Mouse (Mus musculus): ENCODE measurements around the gene Rbfox1. TPM values are rescaled to one million over a fixed set of nuclear protein-coding genes. Genes with fewer than 3 reads are reported as not detected.

The Rbfox1 gene
- total and polyA plus RNA-seq, 3 experiments, result not detected

- H3K27me3 ChIP-seq (ENCODE audit: insufficient read depth, low read length), result no peaks in the 10 kb centered on the region
- no peak overlapping the region for H3K4me3 ChIP-seq (ENCODE audit: low read depth, low read length)
- peaks cover 12% of the 10 kb centered on the region for H3K9me3 ChIP-seq (replicated peaks)
- DNase-seq (ENCODE audit: low spot score) (no peak), ATAC-seq (ENCODE audit: extremely low read depth, insufficient number of reproducible peaks, low FRiP score, poor library complexity, severe bottlenecking) (no peak)
- H3K4me1 ChIP-seq (ENCODE audit: insufficient read depth, low read depth, low read length), result no peaks in the 10 kb centered on the region
- no peaks in the 10 kb centered on the region for H3K36me3 ChIP-seq (replicated peaks)
- no peak for TF ChIP-seq TAL1 (conservative IDR thresholded peaks at IDR 0.05; ENCODE audit: low read depth, low read length)
- no peak for TF ChIP-seq POLR2AphosphoS5 (IDR thresholded peaks at IDR 0.05; ENCODE audit: insufficient replicate concordance, low read depth, low read length)
- no peak for TF ChIP-seq GATA2 (IDR thresholded peaks at IDR 0.05; ENCODE audit: borderline replicate concordance, low read depth, low read length)
Observed at GRCm38 (mm10) chr16:5957418-5957817, 72.3 kb downstream of the Rbfox1 start.

- Histone ChIP-seq H3K27me3 (ENCODE audit: insufficient read depth, low read length) (no peaks in the 10 kb centered on the region), H3K4me1 (ENCODE audit: insufficient read depth, low read depth, low read length) (no peaks in the 10 kb centered on the region), H3K4me3 (ENCODE audit: low read depth, low read length) (no peak overlapping the region), H3K9me3 (replicated peaks) (peaks cover 9% of the 10 kb centered on the region; the same call in 1 of the 2 replicates), H3K36me3 (replicated peaks) (no peaks in the 10 kb centered on the region)
- ATAC-seq (ENCODE audit: extremely low read depth, insufficient number of reproducible peaks, low FRiP score, poor library complexity, severe bottlenecking) (no peak), DNase-seq (ENCODE audit: low spot score) (no peak)
- TF ChIP-seq CTCF (IDR thresholded peaks at IDR 0.05; ENCODE audit: low read depth, low read length) (no peak), GATA1 (IDR thresholded peaks at IDR 0.05; ENCODE audit: borderline replicate concordance, low read length) (no peak), POLR2AphosphoS5 (IDR thresholded peaks at IDR 0.05; ENCODE audit: insufficient replicate concordance, low read depth, low read length) (no peak), GATA2 (IDR thresholded peaks at IDR 0.05; ENCODE audit: borderline replicate concordance, low read depth, low read length) (no peak), TAL1 (conservative IDR thresholded peaks at IDR 0.05; ENCODE audit: low read depth, low read length) (no peak)
Observed at GRCm38 (mm10) chr16:5961786-5962185, 76.6 kb downstream of the Rbfox1 start.

DNA sequence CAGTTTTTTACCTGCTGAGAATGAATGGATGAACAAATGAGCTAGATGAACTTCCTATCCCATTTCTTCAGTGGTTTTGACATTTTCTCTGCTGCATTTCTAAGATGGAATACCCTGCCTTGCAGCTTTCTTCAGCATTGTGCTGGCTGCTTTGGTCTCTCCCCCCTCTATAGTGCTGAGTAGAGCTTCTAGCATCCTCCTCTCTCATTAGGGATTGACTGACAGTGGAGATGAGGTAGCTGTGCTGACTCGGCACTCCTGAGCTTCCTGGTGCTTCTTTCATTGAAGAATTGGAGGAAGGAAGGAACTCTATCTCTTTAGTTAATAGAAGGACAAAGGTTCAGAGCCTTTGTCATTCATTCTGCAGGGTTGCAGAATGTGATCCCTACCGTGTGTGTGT, 89.0 kb downstream of the Rbfox1 start:
- H3K4me3 ChIP-seq (ENCODE audit: low read depth, low read length), result no peak overlapping the region
- H3K36me3 ChIP-seq (replicated peaks), result no peaks in the 10 kb centered on the region
- H3K4me1 ChIP-seq (ENCODE audit: insufficient read depth, low read depth, low read length), result no peaks in the 10 kb centered on the region
- no peaks in the 10 kb centered on the region; the same call in 1 of the 2 replicates for H3K9me3 ChIP-seq (replicated peaks)
- DNase-seq (ENCODE audit: low spot score) (no peak), ATAC-seq (ENCODE audit: extremely low read depth, insufficient number of reproducible peaks, low FRiP score, poor library complexity, severe bottlenecking) (no peak)
- TF ChIP-seq GATA2 (IDR thresholded peaks at IDR 0.05; ENCODE audit: borderline replicate concordance, low read depth, low read length), result no peak
- no peak for TF ChIP-seq TAL1 (conservative IDR thresholded peaks at IDR 0.05; ENCODE audit: low read depth, low read length)
- TF ChIP-seq CTCF (IDR thresholded peaks at IDR 0.05; ENCODE audit: low read depth, low read length), result no peak
- no peak for TF ChIP-seq GATA1 (IDR thresholded peaks at IDR 0.05; ENCODE audit: borderline replicate concordance, low read length)
- no peak for TF ChIP-seq POLR2AphosphoS5 (IDR thresholded peaks at IDR 0.05; ENCODE audit: insufficient replicate concordance, low read depth, low read length)
- H3K27me3 ChIP-seq (ENCODE audit: insufficient read depth, low read length), result no peaks in the 10 kb centered on the region

- Histone ChIP-seq H3K36me3 (replicated peaks) (no peaks in the 10 kb centered on the region), H3K4me1 (ENCODE audit: insufficient read depth, low read depth, low read length) (no peaks in the 10 kb centered on the region), H3K4me3 (ENCODE audit: low read depth, low read length) (no peak overlapping the region), H3K27me3 (ENCODE audit: insufficient read depth, low read length) (no peaks in the 10 kb centered on the region), H3K9me3 (replicated peaks) (peaks cover 9% of the 10 kb centered on the region)
- DNase-seq (ENCODE audit: low spot score) (no peak), ATAC-seq (ENCODE audit: extremely low read depth, insufficient number of reproducible peaks, low FRiP score, poor library complexity, severe bottlenecking) (no peak)
- no peak for TF ChIP-seq TAL1 (conservative IDR thresholded peaks at IDR 0.05; ENCODE audit: low read depth, low read length)
- TF ChIP-seq GATA1 (IDR thresholded peaks at IDR 0.05; ENCODE audit: borderline replicate concordance, low read length), result no peak
- no peak for TF ChIP-seq CTCF (IDR thresholded peaks at IDR 0.05; ENCODE audit: low read depth, low read length)
- no peak for TF ChIP-seq POLR2AphosphoS5 (IDR thresholded peaks at IDR 0.05; ENCODE audit: insufficient replicate concordance, low read depth, low read length)
- no peak for TF ChIP-seq GATA2 (IDR thresholded peaks at IDR 0.05; ENCODE audit: borderline replicate concordance, low read depth, low read length)
Observed at GRCm38 (mm10) chr16:5992045-5993011, 107.2 kb downstream of the Rbfox1 start.

- DNase-seq (ENCODE audit: low spot score) (no peak), ATAC-seq (ENCODE audit: extremely low read depth, insufficient number of reproducible peaks, low FRiP score, poor library complexity, severe bottlenecking) (no peak)
- TF ChIP-seq CTCF (IDR thresholded peaks at IDR 0.05; ENCODE audit: low read depth, low read length), result no peak
- no peak for TF ChIP-seq TAL1 (conservative IDR thresholded peaks at IDR 0.05; ENCODE audit: low read depth, low read length)
- no peak for TF ChIP-seq GATA2 (IDR thresholded peaks at IDR 0.05; ENCODE audit: borderline replicate concordance, low read depth, low read length)
- no peak for TF ChIP-seq POLR2AphosphoS5 (IDR thresholded peaks at IDR 0.05; ENCODE audit: insufficient replicate concordance, low read depth, low read length)
- no peak for TF ChIP-seq GATA1 (IDR thresholded peaks at IDR 0.05; ENCODE audit: borderline replicate concordance, low read length)
- H3K4me3 ChIP-seq (ENCODE audit: low read depth, low read length), result no peak overlapping the region
- no peaks in the 10 kb centered on the region for H3K27me3 ChIP-seq (ENCODE audit: insufficient read depth, low read length)
- no peaks in the 10 kb centered on the region for H3K4me1 ChIP-seq (ENCODE audit: insufficient read depth, low read depth, low read length)
- no peaks in the 10 kb centered on the region for H3K36me3 ChIP-seq (replicated peaks)
- H3K9me3 ChIP-seq (replicated peaks), result peaks cover 8% of the 10 kb centered on the region
Observed at GRCm38 (mm10) chr16:5997136-5997535, 112.0 kb downstream of the Rbfox1 start.

DNA sequence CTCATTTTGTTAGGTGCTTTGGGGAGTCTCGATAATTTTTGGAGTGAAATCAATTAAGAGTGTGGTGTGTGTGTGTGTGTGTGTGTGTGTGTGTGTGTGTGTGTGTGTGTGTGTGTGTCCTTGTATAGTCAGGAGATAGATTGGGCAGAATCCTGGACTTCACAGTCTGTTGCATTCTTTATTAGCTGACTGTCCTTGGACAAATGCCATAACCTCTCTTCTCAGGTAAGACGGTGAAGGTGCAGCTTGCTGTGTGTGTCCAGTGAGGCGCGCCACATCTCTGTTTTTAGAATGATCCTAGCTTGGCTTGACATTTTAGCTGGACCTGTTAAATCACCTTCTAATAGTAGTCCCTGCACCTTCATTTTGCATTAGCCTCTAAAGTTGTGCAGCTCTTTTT, 112.5 kb downstream of the Rbfox1 start:
- no peaks in the 10 kb centered on the region for H3K36me3 ChIP-seq (replicated peaks)
- DNase-seq (ENCODE audit: low spot score), result no peak
- H3K4me1 ChIP-seq (ENCODE audit: insufficient read depth, low read depth, low read length), result no peaks in the 10 kb centered on the region
- H3K9me3 ChIP-seq (replicated peaks), result peaks cover 8% of the 10 kb centered on the region
- TF ChIP-seq CTCF (IDR thresholded peaks at IDR 0.05; ENCODE audit: low read depth, low read length), result no peak
- no peak for TF ChIP-seq GATA1 (IDR thresholded peaks at IDR 0.05; ENCODE audit: borderline replicate concordance, low read length)
- no peak for TF ChIP-seq POLR2AphosphoS5 (IDR thresholded peaks at IDR 0.05; ENCODE audit: insufficient replicate concordance, low read depth, low read length)
- TF ChIP-seq TAL1 (conservative IDR thresholded peaks at IDR 0.05; ENCODE audit: low read depth, low read length), result no peak
- TF ChIP-seq GATA2 (IDR thresholded peaks at IDR 0.05; ENCODE audit: borderline replicate concordance, low read depth, low read length), result no peak
- no peak for ATAC-seq (ENCODE audit: extremely low read depth, insufficient number of reproducible peaks, low FRiP score, poor library complexity, severe bottlenecking)
- no peak overlapping the region for H3K4me3 ChIP-seq (ENCODE audit: low read depth, low read length)
- H3K27me3 ChIP-seq (ENCODE audit: insufficient read depth, low read length), result no peaks in the 10 kb centered on the region
